Mouse (Mus musculus): ENCODE data around the gene Arhgef10l.

Arhgef10l gene

GRCm38 (mm10) chr4:140661406-140662022 lies 4.3 kb downstream of the Arhgef10l start:
- DNase-seq (ENCODE audit: low read depth, low spot score), result no peak

DNA sequence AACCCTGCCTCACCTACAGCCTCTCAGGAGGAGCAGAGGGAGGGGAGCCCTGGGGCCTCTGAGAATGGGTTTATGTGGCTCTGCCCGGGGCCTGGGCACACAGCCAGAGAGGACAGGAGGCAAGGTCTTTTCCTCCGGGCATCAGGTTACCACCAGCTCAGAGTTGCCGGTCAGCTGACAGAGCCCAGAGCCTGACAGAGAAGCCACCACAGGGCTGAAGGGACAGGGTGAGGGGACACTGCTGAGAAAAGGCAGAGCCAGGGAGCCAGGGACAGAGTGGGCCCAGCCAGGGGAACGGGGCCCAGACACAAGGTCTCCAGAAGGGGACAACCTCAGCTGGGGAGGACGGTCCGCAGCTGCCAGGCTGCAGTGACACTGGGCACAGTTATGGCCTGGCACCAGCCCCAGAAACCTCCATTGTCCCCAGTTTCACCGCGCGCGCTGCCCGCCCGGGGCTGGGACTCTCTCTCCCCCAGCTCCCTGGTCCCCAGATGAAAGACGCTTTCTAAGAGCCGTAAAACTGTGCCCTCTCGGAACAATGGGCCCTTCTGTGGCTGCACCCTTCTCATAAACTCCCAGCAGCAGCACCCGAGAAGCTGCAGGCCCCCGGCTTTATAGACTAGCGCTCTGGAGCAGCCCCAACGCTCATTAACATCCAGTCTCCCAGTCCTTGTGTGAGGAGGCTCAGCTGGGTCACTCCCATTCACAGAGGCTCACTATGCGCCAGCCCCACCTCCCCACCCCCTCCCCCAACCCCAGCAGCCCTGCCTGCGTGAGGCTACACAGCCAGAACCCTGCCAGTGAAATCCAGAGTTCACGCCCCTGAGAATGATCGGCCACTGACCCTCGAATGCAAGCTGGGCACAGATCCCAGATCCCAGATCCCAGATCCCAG lies 7.9 kb downstream of the Arhgef10l start:
- peak; percentile 56 for DNase-seq (ENCODE audit: low read depth, low spot score)

DNA sequence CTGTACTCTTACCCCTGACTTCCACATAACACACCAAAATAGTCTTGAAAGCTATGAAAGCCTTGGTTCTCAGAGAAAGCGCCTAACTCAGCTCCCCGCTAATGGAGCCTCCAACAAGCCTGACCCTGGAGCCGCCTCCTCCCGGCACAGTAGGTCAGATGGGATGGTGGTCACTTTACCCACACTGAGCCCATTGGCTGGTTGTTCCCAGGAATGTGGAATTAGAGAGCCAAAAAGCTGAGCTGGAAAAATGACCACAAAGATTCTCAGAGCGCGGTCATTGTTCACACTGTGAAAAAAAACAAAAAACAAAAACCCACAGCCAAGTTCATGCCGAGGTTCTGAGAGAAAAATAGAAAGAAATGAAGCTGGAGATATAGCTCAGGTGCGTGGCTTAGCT lies 9.3 kb downstream of the Arhgef10l start:
- DNase-seq (ENCODE audit: low read depth, low spot score), result no peak

GRCm38 (mm10) chr4:140654798-140655197 lies 11.0 kb downstream of the Arhgef10l start:
- DNase-seq (ENCODE audit: low read depth, low spot score), result no peak

- no peak for DNase-seq (ENCODE audit: low read depth, low spot score)
Measured at GRCm38 (mm10) chr4:140653835-140654583, 11.8 kb downstream of the Arhgef10l start.

DNA sequence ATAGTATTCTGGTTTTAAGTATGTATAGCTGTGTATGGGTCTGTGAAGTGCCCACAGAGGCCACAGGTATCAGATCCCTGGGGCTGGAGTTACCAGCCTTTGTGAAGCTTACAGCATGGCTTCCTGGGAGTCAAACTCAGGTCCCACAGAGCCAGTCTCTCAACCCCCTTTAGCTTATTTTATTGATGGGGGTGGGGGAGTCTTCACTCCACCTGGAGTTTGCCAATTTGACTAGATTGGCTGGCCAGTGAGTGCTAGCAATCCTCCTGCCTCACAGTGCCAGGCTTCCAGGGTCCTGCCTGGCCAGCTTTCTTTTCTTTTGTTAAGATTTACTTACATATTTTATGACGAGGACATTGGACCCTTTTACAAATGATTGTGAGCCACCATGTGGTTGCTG lies 16.1 kb downstream of the Arhgef10l start:
- no peak for DNase-seq (ENCODE audit: low read depth, low spot score)

- no peak for DNase-seq (ENCODE audit: low read depth, low spot score)
Measured at GRCm38 (mm10) chr4:140649207-140649591, 16.6 kb downstream of the Arhgef10l start.

DNA sequence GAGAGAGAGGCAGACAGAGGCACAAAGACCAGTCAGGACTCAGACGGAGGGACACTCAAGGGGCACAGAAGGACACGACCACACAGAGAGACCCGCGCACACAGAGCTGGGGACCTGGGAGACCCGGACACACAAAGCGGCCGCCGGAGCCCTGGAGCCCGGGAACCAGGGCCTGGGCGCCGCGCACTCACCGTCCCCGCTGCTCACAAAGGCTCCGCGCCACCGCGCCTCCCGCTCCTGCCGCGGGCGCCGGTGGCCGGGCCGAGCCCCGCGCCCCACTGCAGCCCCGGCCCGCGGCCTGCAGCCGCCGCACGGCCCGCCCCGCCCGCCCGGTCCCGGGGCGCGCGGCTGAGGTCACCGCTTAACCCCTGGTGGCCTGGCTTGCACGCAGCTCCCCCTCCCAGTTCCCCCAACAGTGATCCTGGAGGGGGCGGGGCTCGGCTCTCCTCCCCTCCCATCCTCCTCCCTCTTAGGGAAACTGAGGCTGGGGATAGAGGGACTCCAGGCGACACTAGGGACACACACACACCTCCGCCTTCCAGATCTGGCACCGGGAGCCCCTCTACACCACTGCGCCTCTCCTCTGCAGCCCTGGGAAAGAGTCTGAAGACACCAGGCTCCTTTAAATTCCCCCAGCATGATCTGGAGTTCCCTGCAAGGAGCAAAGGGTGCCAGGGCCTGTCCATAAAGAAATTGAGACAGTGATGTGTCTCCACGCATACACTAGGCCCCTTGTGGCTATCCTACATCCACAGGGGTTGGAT lies 17.2 kb downstream of the Arhgef10l start:
- no peak for DNase-seq (ENCODE audit: low read depth, low spot score)

GRCm38 (mm10) chr4:140647711-140648421 lies 17.9 kb downstream of the Arhgef10l start:
- DNase-seq (ENCODE audit: low read depth, low spot score), result no peak

- DNase-seq (ENCODE audit: low read depth, low spot score), result no peak
Measured at GRCm38 (mm10) chr4:140645638-140646037, 20.2 kb downstream of the Arhgef10l start.

DNA sequence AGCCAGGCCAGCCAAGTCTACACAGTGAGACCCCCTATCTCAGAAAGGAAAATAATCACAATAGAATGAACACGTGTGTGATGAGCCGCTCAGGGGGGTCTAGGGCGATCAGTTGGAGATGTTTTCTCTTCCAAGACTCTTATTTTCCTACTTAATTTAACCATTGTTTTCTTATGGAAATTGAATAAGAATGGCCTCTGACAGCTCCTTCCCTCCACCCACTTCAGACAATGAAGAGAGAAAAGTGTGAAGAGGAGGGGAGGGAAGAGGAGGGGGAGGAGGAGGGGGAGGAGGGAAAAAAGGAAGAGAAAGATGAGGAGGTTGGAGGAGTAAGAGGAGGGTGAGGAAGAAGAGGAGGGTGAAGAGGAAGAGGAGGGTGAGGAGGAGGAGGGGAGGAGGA lies 21.1 kb downstream of the Arhgef10l start:
- peak; percentile 51 for DNase-seq (ENCODE audit: low read depth, low spot score)

- no peak for DNase-seq (ENCODE audit: low read depth, low spot score)
Measured at GRCm38 (mm10) chr4:140644276-140644675, 21.5 kb downstream of the Arhgef10l start.

GRCm38 (mm10) chr4:140642378-140642777 lies 23.4 kb downstream of the Arhgef10l start:
- DNase-seq (ENCODE audit: low read depth, low spot score), result no peak

DNA sequence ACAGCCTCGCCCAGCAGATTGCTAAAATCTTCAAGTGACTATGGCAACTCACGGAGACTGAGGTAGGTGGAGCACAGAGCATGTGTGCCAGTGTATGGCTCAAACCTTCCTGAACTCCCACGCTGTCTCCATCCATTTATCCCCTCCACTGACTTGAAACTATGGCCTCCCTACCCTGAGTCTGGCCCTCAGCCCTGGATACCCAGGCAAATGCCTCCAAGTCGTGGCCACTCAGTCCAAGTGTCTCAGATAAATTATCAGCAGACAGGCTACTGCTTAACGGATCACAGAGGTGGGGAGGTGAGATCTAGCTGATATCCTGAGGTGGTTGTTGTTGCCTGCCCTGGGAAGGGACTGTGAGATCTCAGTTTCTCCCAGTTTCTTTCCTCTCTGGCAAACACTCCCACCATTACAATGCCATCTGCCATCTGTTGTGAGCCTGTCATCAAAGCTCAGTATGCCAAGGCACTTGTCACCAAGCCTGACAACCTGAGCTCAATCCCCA lies 24.3 kb downstream of the Arhgef10l start:
- no peak for DNase-seq (ENCODE audit: low read depth, low spot score)

DNA sequence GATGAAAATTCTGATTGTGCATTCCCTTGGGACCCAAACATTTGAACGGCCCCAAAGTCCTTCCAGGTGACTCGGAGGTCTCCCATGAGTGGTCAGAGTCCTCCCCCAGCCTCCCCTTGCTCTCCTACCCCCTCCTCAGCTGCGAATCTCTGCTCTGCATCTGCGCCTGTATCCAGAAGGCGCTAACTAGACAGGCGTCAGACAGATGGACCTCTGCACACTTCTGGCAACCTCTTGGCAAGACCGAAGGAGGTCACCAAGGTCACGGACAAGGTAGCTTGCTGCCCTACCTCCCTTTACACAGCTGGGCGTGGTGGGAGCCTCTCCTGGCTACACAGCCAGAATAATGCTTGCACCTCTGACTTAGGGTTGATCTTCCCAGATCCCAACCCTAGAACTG lies 25.1 kb downstream of the Arhgef10l start:
- DNase-seq (ENCODE audit: low read depth, low spot score), result peak; percentile 46

DNA sequence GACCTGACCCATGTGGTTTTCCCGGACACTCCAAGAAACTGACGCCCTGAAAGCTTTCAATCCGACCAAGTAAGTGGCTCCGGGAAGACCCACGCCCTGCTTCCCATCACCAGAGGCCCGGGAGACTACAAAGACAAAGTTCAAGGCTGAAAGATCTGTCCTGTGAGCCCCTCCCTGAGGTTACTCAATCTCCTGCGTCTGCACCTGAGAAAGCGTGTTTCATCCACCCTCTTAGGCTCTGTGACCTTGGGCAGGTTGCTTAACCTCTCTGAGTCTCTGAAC lies 25.6 kb downstream of the Arhgef10l start:
- peak; percentile 80 for DNase-seq (ENCODE audit: low read depth, low spot score)

- DNase-seq (ENCODE audit: low read depth, low spot score), result no peak
Measured at GRCm38 (mm10) chr4:140639431-140640241, 26.2 kb downstream of the Arhgef10l start.

- no peak for DNase-seq (ENCODE audit: low read depth, low spot score)
Measured at GRCm38 (mm10) chr4:140638591-140638990, 27.2 kb downstream of the Arhgef10l start.

GRCm38 (mm10) chr4:140637269-140637668 lies 28.5 kb downstream of the Arhgef10l start:
- DNase-seq (ENCODE audit: low read depth, low spot score), result no peak
